Comparison of ENCODE assay signal across 10 mouse cellular contexts in genomic region chr16:31475123-31475968, GRCm38 (mm10). TPM values are rescaled to one million over a fixed set of nuclear protein-coding genes. Genes with fewer than 3 reads are reported as not detected.
DNase-seq lines count a peak whose midpoint lies in the region; ATAC-seq and TF ChIP-seq lines count a peak whose summit lies in the region.
"Had no signal": no experiment of that assay in that cellular context is flagged by ENCODE, and none has a peak within 500 bp of the region (broad histone marks: within the 10 kb centered on the region; RNA-seq: fewer than 3 reads in every experiment).

No protein-coding gene starts in this region.

- peaks cover 6% of the 10 kb centered on the region; the same call in 1 of the 2 replicates for H3K9me3 ChIP-seq in hindbrain, embryonic 13.5 days
- peaks cover 9% of the 10 kb centered on the region; the same call in 1 of the 2 replicates for H3K9me3 ChIP-seq in hindbrain, embryonic 10.5 days
- no peaks in the 10 kb centered on the region for H3K9me3 ChIP-seq in forebrain, postnatal 0 days (ENCODE audit: low read length)
- no peaks in the 10 kb centered on the region for H3K9me3 ChIP-seq in neural tube, embryonic 14.5 days (ENCODE audit: control insufficient read depth, low read length)
- H3K9me3 ChIP-seq in kidney, embryonic 16.5 days (ENCODE audit: low read length) = peaks cover 7% of the 10 kb centered on the region
- H3K9me3 ChIP-seq: lung, embryonic 15.5 days had no signal

- no peaks in the 10 kb centered on the region for H3K27me3 ChIP-seq in hindbrain, embryonic 13.5 days
- H3K27me3 ChIP-seq in hindbrain, embryonic 10.5 days (ENCODE audit: insufficient read depth, poor library complexity, severe bottlenecking) = no peaks in the 10 kb centered on the region
- H3K27me3 ChIP-seq in cerebellum, adult 2 months (ENCODE audit: control insufficient read depth, insufficient read depth, low read length) = no peaks in the 10 kb centered on the region
- H3K27me3 ChIP-seq in forebrain, postnatal 0 days (ENCODE audit: insufficient read depth, low read length) = no peaks in the 10 kb centered on the region
- no peaks in the 10 kb centered on the region for H3K27me3 ChIP-seq in neural tube, embryonic 14.5 days (ENCODE audit: control insufficient read depth, insufficient read depth, low read length)
- H3K27me3 ChIP-seq in kidney, embryonic 16.5 days (ENCODE audit: insufficient read depth, low read length) = no peaks in the 10 kb centered on the region
- H3K27me3 ChIP-seq: lung, embryonic 15.5 days had no signal

- peak; percentile 16; the same call in 1 of the 2 replicates for TF ChIP-seq POLR2A in cerebellum, adult 2 months (IDR thresholded peaks at IDR 0.05; ENCODE audit: borderline replicate concordance, insufficient read depth, low read length)

- no peak for DNase-seq in hindbrain, embryonic 10.5 days (ENCODE audit: low spot score)
- DNase-seq in cerebellum, adult 2 months = peak; percentile 82 to 88
- peak; percentile 57 for DNase-seq in forebrain, postnatal 0 days
- no peak for DNase-seq in adrenal gland, postnatal 4 days (ENCODE audit: low spot score in 2 of 2)
- DNase-seq in embryo, embryonic 9.5 days (ENCODE audit: extremely low spot score) = no peak
- DNase-seq: layer of hippocampus, postnatal 36 days had no signal

- no peaks in the 10 kb centered on the region for H3K36me3 ChIP-seq in hindbrain, embryonic 13.5 days
- H3K36me3 ChIP-seq in hindbrain, embryonic 10.5 days = no peaks in the 10 kb centered on the region
- no peaks in the 10 kb centered on the region for H3K36me3 ChIP-seq in forebrain, postnatal 0 days (ENCODE audit: insufficient read depth)
- H3K36me3 ChIP-seq in neural tube, embryonic 14.5 days (ENCODE audit: control insufficient read depth, insufficient read depth, low read length) = no peaks in the 10 kb centered on the region
- H3K36me3 ChIP-seq in kidney, embryonic 16.5 days (ENCODE audit: insufficient read depth, low read length) = no peaks in the 10 kb centered on the region
- H3K36me3 ChIP-seq: lung, embryonic 15.5 days had no signal

- peak overlapping the region; percentile 69 for H3K27ac ChIP-seq in hindbrain, embryonic 13.5 days
- H3K27ac ChIP-seq in hindbrain, embryonic 10.5 days = no peak overlapping the region
- H3K27ac ChIP-seq in cerebellum, adult 2 months (ENCODE audit: insufficient read depth, low read length) = peak overlapping the region; percentile 67
- H3K27ac ChIP-seq in forebrain, postnatal 0 days (ENCODE audit: low read depth, low read length) = peak overlapping the region; percentile 31
- peak overlapping the region; percentile 44; the same call in 1 of the 2 replicates for H3K27ac ChIP-seq in neural tube, embryonic 14.5 days (ENCODE audit: low read depth, low read length)
- H3K27ac ChIP-seq in kidney, embryonic 16.5 days (ENCODE audit: low read length) = no peak overlapping the region
- H3K27ac ChIP-seq: lung, embryonic 15.5 days had no signal

- no peak overlapping the region for H3K9ac ChIP-seq in hindbrain, embryonic 13.5 days
- 0 out of 2 replicates have a peak overlapping the region, but pooled peaks have one; percentile 3 for H3K9ac ChIP-seq in forebrain, postnatal 0 days
- no peak overlapping the region for H3K9ac ChIP-seq in neural tube, embryonic 14.5 days (replicated peaks; ENCODE audit: low read depth, low read length)
- no peak overlapping the region for H3K9ac ChIP-seq in kidney, embryonic 16.5 days (replicated peaks; ENCODE audit: low read length)
- H3K9ac ChIP-seq: lung, embryonic 15.5 days had no signal

- peaks cover 22% of the 10 kb centered on the region for H3K4me1 ChIP-seq in hindbrain, embryonic 13.5 days (replicated peaks)
- H3K4me1 ChIP-seq in hindbrain, embryonic 10.5 days (replicated peaks) = peaks cover 12% of the 10 kb centered on the region; the same call in 1 of the 2 replicates
- peaks cover 34% of the 10 kb centered on the region for H3K4me1 ChIP-seq in cerebellum, adult 2 months (ENCODE audit: control insufficient read depth, insufficient read depth, low read length)
- H3K4me1 ChIP-seq in forebrain, postnatal 0 days (ENCODE audit: insufficient read depth) = peaks cover 9% of the 10 kb centered on the region; the same call in 1 of the 2 replicates
- peaks cover 3% of the 10 kb centered on the region; the same call in 1 of the 2 replicates for H3K4me1 ChIP-seq in neural tube, embryonic 14.5 days (ENCODE audit: control insufficient read depth, insufficient read depth, low read length)
- peaks cover 4% of the 10 kb centered on the region; the same call in 1 of the 2 replicates for H3K4me1 ChIP-seq in kidney, embryonic 16.5 days (ENCODE audit: insufficient read depth, low read length)
- H3K4me1 ChIP-seq: lung, embryonic 15.5 days had no signal

- no peak overlapping the region for H3K4me3 ChIP-seq in hindbrain, embryonic 13.5 days
- H3K4me3 ChIP-seq in hindbrain, embryonic 10.5 days = no peak overlapping the region
- H3K4me3 ChIP-seq in cerebellum, adult 2 months (replicated peaks; ENCODE audit: insufficient read depth, low read depth, low read length) = no peak overlapping the region
- no peak overlapping the region for H3K4me3 ChIP-seq in forebrain, postnatal 0 days (ENCODE audit: low read depth, low read length)
- no peak overlapping the region for H3K4me3 ChIP-seq in neural tube, embryonic 14.5 days (ENCODE audit: low read depth, low read length)
- no peak overlapping the region for H3K4me3 ChIP-seq in kidney, embryonic 16.5 days (ENCODE audit: low read length)
- H3K4me3 ChIP-seq: lung, embryonic 15.5 days had no signal

- H3K4me2 ChIP-seq in hindbrain, embryonic 13.5 days = no peak overlapping the region
- H3K4me2 ChIP-seq in forebrain, postnatal 0 days (ENCODE audit: low read depth) = no peak overlapping the region
- no peak overlapping the region for H3K4me2 ChIP-seq in neural tube, embryonic 14.5 days (ENCODE audit: low read depth, low read length)
- no peak overlapping the region for H3K4me2 ChIP-seq in kidney, embryonic 16.5 days (replicated peaks; ENCODE audit: low read depth, low read length)
- H3K4me2 ChIP-seq: lung, embryonic 15.5 days had no signal

- ATAC-seq in hindbrain, embryonic 13.5 days (ENCODE audit: low FRiP score) = no peak
- peak; percentile 71 for ATAC-seq in forebrain, postnatal 0 days
- 0 out of 2 replicates have a peak, but pooled peaks have one; percentile 49 for ATAC-seq in neural tube, embryonic 14.5 days (ENCODE audit: low read depth)
- ATAC-seq in kidney, embryonic 16.5 days (ENCODE audit: low FRiP score, low TSS enrichment) = no peak

- WGBS in hindbrain, embryonic 13.5 days = 62% methylated on average over 9 of the region's 9 CpGs
- 78% methylated on average over 9 of the region's 9 CpGs for WGBS in hindbrain, embryonic 10.5 days
- WGBS in cerebellum, adult 2 months = 10% methylated on average over 9 of the region's 9 CpGs
- WGBS in forebrain, postnatal 0 days = 49% methylated on average over 9 of the region's 9 CpGs
- 45% methylated on average over 9 of the region's 9 CpGs for WGBS in neural tube, embryonic 14.5 days
- 59% methylated on average over 9 of the region's 9 CpGs for WGBS in kidney, embryonic 16.5 days

- no peak for TF ChIP-seq CTCF in cerebellum, adult 2 months (IDR thresholded peaks at IDR 0.05; ENCODE audit: borderline replicate concordance, insufficient read depth, low read depth, low read length)
- TF ChIP-seq CTCF in forebrain, postnatal 0 days (IDR thresholded peaks at IDR 0.05; ENCODE audit: low read depth) = no peak

RNA-seq across cellular contexts. Expression of gene Bdh1, which starts 53.3 kb away (rescaled TPM):
- polyA plus RNA-seq in hindbrain, embryonic 13.5 days (2015; fragmentation: Nextera tagmentation; extraction: Ambion mirVana) = 76.1 and 90.8 TPM in 2 replicates
- 14.0 and 28.8 TPM in 2 replicates for polyA plus RNA-seq in hindbrain, embryonic 10.5 days (2016; fragmentation: Nextera tagmentation; extraction: Ambion mirVana)
- 186 and 197 TPM in 2 replicates for polyA plus RNA-seq in cerebellum, adult 2 months (2012; rRNA removed)
- total RNA-seq in forebrain, postnatal 0 days (2014; rRNA removed) = 96.1 and 111 TPM in 2 replicates
- polyA plus RNA-seq in forebrain, postnatal 0 days (2015; fragmentation: Nextera tagmentation; extraction: Ambion mirVana) = 137 and 160 TPM in 2 replicates
- 91.3 and 110 TPM in 2 replicates for polyA plus RNA-seq in neural tube, embryonic 14.5 days (2014; fragmentation: Nextera tagmentation; extraction: Ambion mirVana)
- 10 to 100 TPM; 11.1 to 63.3 TPM for total RNA-seq in adrenal gland, postnatal 4 days (2021)
- polyA plus RNA-seq in kidney, embryonic 16.5 days (2015; fragmentation: Nextera tagmentation; extraction: Ambion mirVana) = 30.5 and 37.1 TPM in 2 replicates

Comparison
In these comparisons a context has a peak if more than half of its experiments do, and no peak if none do; other contexts are left out.
1. H3K27ac ChIP-seq: peak in hindbrain, embryonic 13.5 days (single experiment), cerebellum, adult 2 months (single experiment), forebrain, postnatal 0 days (single experiment) and neural tube, embryonic 14.5 days (single experiment); none in hindbrain, embryonic 10.5 days (single experiment) and kidney, embryonic 16.5 days (single experiment).
2. ATAC-seq: peak in forebrain, postnatal 0 days (single experiment) and neural tube, embryonic 14.5 days (single experiment); none in hindbrain, embryonic 13.5 days (single experiment) and kidney, embryonic 16.5 days (single experiment).
3. DNase-seq: peak in cerebellum, adult 2 months (2 of 2) and forebrain, postnatal 0 days (single experiment); none in hindbrain, embryonic 10.5 days (single experiment), adrenal gland, postnatal 4 days (0 of 2) and embryo, embryonic 9.5 days (single experiment).